Mouse (Mus musculus): ENCODE results near the gene Serpinb13.
"Not testable (repeated sequence)": the region's sequence is repeated elsewhere in the genome, so short reads cannot be mapped to it uniquely, and the experiment has no call there.

Serpinb13 gene

DNA sequence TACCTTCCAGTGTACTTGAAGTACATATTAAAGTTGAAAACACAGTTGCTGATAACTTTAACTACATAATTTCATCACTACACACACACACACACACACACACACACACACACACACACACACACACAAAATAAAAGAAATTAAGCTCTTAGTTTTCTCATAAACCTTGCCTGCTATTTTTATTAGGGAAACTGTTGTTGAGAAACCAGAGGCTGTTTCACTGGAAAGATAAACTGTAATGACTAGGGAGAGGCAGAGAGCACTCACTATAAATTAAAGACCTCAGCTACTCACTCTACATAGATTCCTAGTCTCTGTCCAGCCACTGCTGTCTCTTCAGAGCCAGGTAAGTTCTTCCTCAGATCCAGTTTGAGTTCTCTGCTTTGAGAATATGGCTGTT is at the start of gene Serpinb13:
Gene Serpinb13 (plus strand): TSS at position 301 of the 400 bp plus-strand sequence.
- no peak for DNase-seq

DNA sequence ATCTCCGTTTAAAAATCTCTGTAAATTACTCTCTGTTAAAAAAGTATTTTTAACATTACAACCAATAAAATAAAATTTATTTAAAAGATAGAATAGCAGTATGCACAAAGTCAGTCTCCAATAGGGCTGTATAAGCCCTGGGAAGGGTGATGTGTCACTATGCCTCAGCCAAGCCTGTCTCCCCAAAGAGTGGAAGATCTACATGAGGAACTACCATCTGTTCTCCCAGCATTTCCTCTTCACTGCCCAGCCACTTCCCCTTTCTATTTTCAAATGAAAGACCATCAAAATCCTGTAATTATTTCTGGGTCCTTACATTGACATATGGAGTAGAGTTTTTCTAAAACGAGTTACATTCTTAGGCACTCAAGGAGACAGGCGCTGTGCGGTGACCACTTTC is 48.8 kb upstream of the Serpinb13 start:
- DNase-seq, result peak in 1 of 2 experiments; percentile 2

DNA sequence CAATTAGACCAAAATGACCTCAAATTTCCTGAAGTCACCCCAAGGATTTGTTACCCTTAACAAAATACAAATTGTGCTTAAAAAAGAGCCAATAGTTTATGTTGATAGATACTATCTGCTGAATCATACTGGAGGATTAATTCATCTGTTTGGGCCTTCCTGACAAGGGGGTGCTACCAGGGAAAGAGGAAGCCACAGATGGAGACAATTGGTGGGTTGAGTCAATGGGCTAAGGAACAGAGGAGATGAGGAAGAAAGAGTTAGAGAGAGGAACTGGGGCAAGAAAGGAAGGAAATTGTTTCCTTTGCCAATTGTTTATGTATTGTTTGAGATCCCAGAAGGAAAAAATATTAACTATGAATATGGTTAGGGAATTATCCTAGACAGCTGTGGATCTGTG is 47.1 kb upstream of the Serpinb13 start:
- no peak for DNase-seq

DNA sequence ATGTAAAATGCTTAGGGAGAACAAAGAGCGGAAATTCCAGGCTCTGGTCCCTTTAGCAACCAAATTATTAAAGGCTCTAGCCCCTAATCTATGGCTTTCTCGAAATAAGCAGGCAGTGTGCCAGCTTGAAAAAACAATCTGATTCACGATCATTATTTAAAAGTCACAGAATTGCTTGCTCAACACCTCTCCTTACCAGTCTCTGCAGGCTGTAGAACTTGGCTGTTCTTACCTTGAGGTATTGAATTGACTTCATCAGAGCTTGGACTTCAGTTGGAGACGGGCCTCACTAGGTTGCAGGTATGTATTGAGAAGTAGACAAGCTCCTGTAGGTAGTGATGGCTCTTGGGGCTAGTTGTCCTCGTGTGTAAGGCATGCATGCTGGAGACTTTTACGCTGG is 46.5 kb upstream of the Serpinb13 start, which contains the start of gene Serpinb12:
Gene Serpinb12 (plus strand): TSS at position 185 of the 400 bp plus-strand sequence.
- DNase-seq, result no peak

DNA sequence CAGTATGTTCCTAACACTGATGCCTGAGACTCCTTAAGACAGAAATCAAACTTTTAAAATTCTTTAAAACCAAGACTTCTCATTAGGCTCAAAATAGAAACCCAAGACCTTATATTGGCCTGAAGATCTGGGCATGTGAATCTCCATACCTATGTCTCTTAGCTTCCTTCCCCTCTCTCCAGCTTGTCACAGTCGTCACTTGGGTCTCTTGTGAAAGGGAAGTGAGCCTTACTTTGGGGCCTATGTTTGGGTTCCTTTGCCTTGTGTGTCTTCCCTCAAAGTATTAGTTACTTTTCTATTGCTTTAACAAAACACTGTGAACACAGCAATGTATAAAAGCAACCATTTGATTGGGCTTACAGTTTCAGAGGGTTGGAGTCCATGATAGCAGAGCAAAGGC is 33.6 kb upstream of the Serpinb13 start:
- DNase-seq, result no peak

DNA sequence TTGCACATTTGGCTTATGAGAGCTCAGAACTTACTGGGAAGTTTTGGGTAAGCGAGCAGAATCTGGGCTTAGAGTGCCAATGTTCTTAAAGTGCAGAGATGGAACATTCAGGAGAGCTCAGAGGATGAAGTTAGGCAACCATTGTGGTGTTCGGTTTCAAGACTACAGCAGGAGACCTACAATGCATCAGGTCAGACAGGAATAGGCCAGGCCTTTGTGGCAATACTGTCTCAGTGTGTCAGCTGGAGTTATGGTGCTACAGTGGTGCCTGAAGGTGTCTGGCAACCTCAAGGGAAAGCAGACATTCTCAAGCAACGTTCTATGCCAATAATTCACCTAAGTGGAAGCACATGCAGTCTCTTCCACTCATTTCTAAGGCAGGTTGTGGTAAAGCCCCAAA is 20.8 kb upstream of the Serpinb13 start:
- DNase-seq, result no peak

DNA sequence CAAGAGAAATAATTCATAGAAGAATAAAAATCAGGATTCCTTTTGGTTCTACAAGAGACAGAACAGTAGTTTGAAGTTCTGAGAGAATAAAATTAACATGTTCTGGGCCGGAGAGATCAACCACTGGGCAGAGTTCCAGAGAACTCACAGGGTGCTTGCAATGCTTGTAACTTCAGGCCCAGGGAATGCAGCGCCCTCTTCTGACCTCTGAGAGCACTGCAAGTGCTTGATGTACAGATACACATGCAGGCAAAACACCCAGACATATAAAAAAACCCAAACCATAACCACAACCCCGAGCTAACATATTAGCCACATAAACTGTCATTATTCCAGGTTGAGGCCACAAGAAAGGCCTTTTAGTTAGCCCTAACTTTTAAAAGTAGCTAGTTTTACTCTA is 19.8 kb upstream of the Serpinb13 start:
- no peak for DNase-seq

DNA sequence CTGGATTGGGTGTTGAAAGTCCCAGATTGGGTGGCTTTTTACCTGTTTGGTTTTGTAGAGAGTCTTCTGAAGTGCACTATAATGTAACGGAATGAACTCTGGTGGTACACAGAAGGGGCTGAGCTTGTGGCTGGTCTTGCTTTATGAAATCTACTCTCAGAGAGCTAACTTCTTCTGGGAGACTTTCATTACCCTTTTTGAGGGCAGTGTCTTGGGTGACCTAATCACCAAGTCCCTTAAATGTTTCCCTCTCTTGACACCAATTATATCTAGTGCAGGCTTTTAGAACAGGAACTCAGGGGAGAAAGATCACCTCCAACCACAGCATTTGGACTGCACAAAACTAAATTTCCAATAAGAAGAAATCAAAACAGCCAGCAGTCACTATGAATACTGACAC is 2.3 kb downstream of the Serpinb13 start:
- no peak for DNase-seq

DNA sequence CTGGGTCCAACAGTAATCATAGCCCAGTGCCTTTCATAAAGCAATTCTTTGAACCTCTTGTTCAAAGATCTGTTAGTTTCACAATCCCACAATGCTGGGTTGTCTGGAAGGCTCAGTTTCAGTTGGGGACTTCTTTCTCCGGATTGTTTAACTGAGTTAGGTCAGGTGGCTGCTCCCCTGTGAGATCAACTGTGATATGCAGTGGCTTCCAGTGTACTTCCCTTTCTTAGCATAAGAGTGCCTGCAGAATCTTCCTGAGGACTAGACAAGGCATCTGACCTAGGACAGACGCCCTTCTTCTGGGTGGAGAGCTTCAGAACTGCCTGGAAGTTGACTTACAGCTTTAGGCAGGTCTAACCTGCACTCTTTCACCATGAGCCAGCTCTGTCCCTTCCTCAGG is 3.1 kb downstream of the Serpinb13 start:
- no peak for DNase-seq

DNA sequence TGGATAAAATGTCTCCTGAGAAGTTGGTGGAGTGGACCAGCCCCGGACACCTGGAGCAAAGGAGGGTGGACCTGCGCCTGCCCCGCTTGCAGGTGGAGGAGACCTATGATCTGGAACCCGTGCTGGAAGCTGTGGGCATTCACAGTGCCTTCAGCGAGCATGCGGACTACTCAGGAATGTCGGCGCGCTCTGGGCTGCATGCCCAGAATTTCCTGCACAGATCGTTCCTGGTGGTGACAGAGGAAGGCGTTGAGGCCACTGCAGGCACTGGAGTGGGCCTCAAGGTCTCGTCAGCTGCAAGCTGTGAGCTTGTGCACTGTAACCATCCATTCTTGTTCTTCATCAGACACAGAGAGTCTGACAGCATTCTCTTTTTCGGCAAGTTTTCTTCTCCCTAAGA is 19.6 kb downstream of the Serpinb13 start:
- DNase-seq, result no peak

DNA sequence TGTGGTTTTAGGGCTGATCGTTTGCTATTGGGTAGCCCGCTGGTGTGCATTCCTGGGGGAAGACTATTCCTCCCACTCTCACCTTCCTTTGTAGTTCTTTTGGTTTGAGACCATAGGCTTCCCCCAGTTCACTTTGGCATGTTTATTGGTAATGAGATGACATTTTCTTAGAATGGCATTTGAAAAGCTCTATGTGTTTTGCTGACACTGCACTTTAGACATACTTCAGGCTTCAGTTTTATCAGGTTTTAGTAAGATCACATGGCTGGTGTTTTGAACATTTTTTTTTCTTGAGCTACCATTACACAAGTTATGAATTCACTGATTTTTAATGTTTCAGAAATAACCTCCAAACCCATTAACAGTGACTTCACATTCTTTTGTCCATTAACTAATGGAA is 21.0 kb downstream of the Serpinb13 start:
- DNase-seq, result no peak

DNA sequence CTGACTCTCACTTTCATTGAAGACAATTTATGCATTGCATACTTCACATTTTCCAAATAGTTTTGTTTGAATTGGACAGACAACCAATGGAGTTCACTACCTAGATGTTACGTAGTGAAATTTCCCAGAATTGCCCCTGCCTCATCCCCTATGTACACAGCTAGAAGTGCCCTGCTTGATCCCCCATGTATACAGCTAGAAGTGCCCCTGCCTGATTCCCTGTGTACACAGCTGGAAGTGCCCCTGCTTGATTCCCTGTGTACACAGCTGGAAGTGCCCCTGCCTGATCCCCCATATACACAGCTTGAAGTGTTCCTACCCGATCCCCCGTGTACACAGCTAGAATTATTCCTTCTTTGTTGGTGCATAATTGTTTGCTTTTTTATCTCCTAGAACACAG is 25.5 kb downstream of the Serpinb13 start:
- no peak for DNase-seq

DNA sequence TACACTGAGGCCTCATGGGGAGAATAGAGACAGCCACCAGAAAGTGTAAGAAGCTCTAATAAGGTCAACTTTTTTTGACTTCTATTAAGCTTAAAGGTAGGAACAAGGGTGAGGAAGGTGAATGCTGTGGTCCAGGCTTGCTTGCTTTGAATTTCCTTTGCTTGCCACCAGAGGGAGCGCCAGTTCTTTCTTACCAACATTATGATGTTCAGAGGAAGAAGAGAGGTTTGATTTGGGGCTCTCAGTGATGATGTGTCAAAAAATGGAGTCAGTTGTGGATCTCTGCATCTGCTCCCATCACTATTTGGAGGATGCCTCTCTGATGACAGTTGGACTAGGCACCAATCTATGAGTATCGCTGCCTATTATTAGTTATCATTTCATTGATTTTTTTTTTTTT is 33.7 kb downstream of the Serpinb13 start:
- peak; percentile 15 to 26 for DNase-seq

DNA sequence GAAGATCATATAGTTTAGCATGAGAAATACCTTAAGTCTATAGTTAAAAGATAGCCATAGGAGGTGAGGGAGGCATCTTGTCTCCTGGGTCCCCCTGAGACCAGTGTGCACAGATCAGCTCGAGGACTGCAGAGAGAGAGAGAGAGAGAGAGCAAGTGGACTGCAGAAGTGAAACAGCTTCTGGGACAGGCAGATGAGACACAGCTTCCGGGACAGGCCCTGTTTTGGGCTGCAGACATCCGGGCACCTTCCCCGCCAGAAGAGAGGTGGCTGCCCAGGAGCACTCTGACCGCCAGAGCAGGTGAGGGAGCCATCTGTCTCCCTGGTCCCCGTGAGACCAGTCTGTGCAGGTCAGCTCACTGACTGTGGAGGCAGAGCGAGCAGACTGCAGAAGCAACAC is 34.4 kb downstream of the Serpinb13 start:
- no peak for DNase-seq

DNA sequence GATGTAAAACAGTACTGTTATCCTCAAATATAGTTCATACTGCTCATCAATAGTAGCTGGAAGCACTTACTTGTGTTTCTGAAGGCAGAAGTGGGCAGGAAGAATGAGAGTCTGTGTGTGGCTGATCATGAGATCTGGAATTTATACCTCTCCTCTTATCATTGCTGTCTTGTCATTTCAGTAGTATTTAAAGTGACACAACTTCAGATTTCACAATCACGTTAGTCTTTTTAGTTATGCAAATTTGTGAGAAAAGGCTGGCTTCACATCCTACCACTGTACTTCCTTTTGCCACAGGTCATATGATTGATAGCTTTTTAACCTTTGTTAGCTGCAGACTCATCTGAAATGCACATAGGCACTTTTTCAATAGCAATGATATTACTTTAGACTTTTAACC is 45.1 kb downstream of the Serpinb13 start:
- no peak for DNase-seq

DNA sequence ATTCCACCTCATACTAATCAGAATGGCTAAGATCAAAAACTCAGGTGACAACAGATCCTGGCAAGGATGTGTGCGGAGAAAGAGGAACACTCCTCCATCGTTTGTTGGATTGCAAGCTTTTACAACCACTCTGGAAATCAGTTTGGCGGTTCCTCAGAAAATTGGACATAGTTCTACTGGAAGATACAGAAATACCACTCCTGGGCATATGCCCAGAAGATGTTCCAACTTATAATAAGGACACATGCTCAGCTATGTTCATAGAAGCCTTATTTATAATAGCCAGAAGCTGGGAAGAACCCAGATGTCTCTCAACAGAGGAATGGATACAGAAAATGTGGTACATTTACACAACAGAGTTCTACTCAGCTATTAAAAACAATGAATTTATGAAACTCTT is 53.5 kb downstream of the Serpinb13 start:
- DNase-seq, result not testable (repeated sequence)

All from B cell, adult 2 months (primary cell).